Mouse (Mus musculus) embryonic facial prominence, embryonic 10.5 days (tissue): Measurements from ENCODE around the gene Arid2. TPM values are rescaled to one million over a fixed set of nuclear protein-coding genes. Genes with fewer than 3 reads are reported as not detected.

ENCODE experiments used
- DNase-seq: peaks from one replicate; pipeline ENCODE4 v3.0.0-alpha.2; 2017; ENCODE audit warnings: low spot score
- H3K27ac ChIP-seq: fragments of 300-500 bp; sonication (generic); replicated peaks from 2 replicates; pipeline ENCODE4 v1.5.1; 2016; ENCODE audit warnings: mild to moderate bottlenecking
- H3K27me3 ChIP-seq: fragments of 300-500 bp; sonication (generic); replicated peaks from 2 replicates; pipeline ENCODE4 v1.6.1; 2016; ENCODE audit warnings: low read depth, mild to moderate bottlenecking; ENCODE audit not compliant: poor library complexity, severe bottlenecking
- H3K36me3 ChIP-seq: fragments of 300-500 bp; sonication (generic); replicated peaks from 2 replicates; pipeline ENCODE4 v1.6.1; 2016; ENCODE audit warnings: mild to moderate bottlenecking, moderate library complexity
- H3K4me1 ChIP-seq: fragments of 300-500 bp; sonication (generic); 2 replicates; pipeline ENCODE4 v1.6.1; 2016
- H3K4me3 ChIP-seq: fragments of 300-500 bp; sonication (generic); 2 replicates; pipeline ENCODE4 v1.5.1; 2016; ENCODE audit warnings: mild to moderate bottlenecking, moderate library complexity
- H3K9me3 ChIP-seq: fragments of 300-500 bp; sonication (generic); 2 replicates; pipeline ENCODE4 v1.6.1; 2016; ENCODE audit warnings: mild to moderate bottlenecking
- WGBS: fragments of 180-500 bp; shearing (Covaris S2); methylation state at CpG from one replicate; pipeline ENCODE4 v1.1.7; 2016; 5-methylcytosine and 5-hydroxymethylcytosine counted together
- polyA plus RNA-seq: library from polyadenylated mRNA; unstranded; fragments of >200 nt; fragmentation: Nextera tagmentation; extraction: Ambion mirVana; gene quantifications from 2 replicates; pipeline ENCODE4 v1.2.1, GENCODE M21; 2016

Arid2 gene
- polyA plus RNA-seq, 1 experiment from 2014 or later: 31.2 TPM

- Histone ChIP-seq H3K4me1 (no peaks in the 10 kb centered on the region), H3K27me3 (no peaks in the 10 kb centered on the region), H3K4me3 (no peak overlapping the region), H3K9me3 (no peaks in the 10 kb centered on the region), H3K27ac (no peak overlapping the region), H3K36me3 (peaks cover 100% of the 10 kb centered on the region)
- DNase-seq: no peak
- WGBS: 91% methylated on average over 11 of the region's 11 CpGs
These were observed 79.1 kb downstream of the Arid2 start for GRCm38 (mm10) chr15:96366176-96366963.

- Histone ChIP-seq H3K36me3 (peaks cover 100% of the 10 kb centered on the region), H3K9me3 (no peaks in the 10 kb centered on the region), H3K4me3 (no peak overlapping the region), H3K4me1 (no peaks in the 10 kb centered on the region), H3K27ac (no peak overlapping the region), H3K27me3 (no peaks in the 10 kb centered on the region)
- DNase-seq: no peak
- WGBS: 96% methylated on average over 18 of the region's 18 CpGs
These were observed 84.0 kb downstream of the Arid2 start for GRCm38 (mm10) chr15:96371311-96371710.

GRCm38 (mm10) chr15:96372628-96373027 lies 85.3 kb downstream of the Arid2 start:
- no peak overlapping the region for H3K27ac ChIP-seq
- H3K9me3 ChIP-seq: no peaks in the 10 kb centered on the region
- no peak overlapping the region for H3K4me3 ChIP-seq
- no peaks in the 10 kb centered on the region for H3K27me3 ChIP-seq
- H3K36me3 ChIP-seq: peaks cover 100% of the 10 kb centered on the region
- WGBS: 92% methylated on average over 6 of the region's 6 CpGs
- no peak for DNase-seq
- H3K4me1 ChIP-seq: no peaks in the 10 kb centered on the region

GRCm38 (mm10) chr15:96373161-96373560 lies 85.8 kb downstream of the Arid2 start:
- DNase-seq: no peak
- Histone ChIP-seq H3K27ac (no peak overlapping the region), H3K9me3 (no peaks in the 10 kb centered on the region), H3K36me3 (peaks cover 100% of the 10 kb centered on the region), H3K4me3 (no peak overlapping the region), H3K27me3 (no peaks in the 10 kb centered on the region), H3K4me1 (no peaks in the 10 kb centered on the region)
- WGBS: 84% methylated on average over 5 of the region's 5 CpGs

- peaks cover 99% of the 10 kb centered on the region for H3K36me3 ChIP-seq
- 94% methylated on average over 2 of the region's 2 CpGs for WGBS
- DNase-seq: no peak
These were observed 88.9 kb downstream of the Arid2 start for GRCm38 (mm10) chr15:96376214-96376613.

GRCm38 (mm10) chr15:96377263-96377662 lies 89.9 kb downstream of the Arid2 start:
- Histone ChIP-seq H3K9me3 (no peaks in the 10 kb centered on the region), H3K4me3 (no peak overlapping the region), H3K4me1 (no peaks in the 10 kb centered on the region), H3K36me3 (peaks cover 99% of the 10 kb centered on the region), H3K27ac (no peak overlapping the region), H3K27me3 (no peaks in the 10 kb centered on the region)
- DNase-seq: no peak
- 93% methylated on average over 5 of the region's 5 CpGs for WGBS

More at GRCm38 (mm10) chr15:96376214-96376613, 88.9 kb downstream of the Arid2 start:
- Histone ChIP-seq H3K27ac (no peak overlapping the region), H3K4me3 (no peak overlapping the region), H3K27me3 (no peaks in the 10 kb centered on the region), H3K9me3 (no peaks in the 10 kb centered on the region), H3K4me1 (no peaks in the 10 kb centered on the region)

- Histone ChIP-seq H3K27ac (no peak overlapping the region), H3K27me3 (no peaks in the 10 kb centered on the region), H3K9me3 (no peaks in the 10 kb centered on the region), H3K4me3 (no peak overlapping the region), H3K36me3 (peaks cover 99% of the 10 kb centered on the region), H3K4me1 (no peaks in the 10 kb centered on the region)
- 95% methylated on average over 7 of the region's 7 CpGs for WGBS
- no peak for DNase-seq
These were observed 90.4 kb downstream of the Arid2 start for GRCm38 (mm10) chr15:96377701-96378100.

- Histone ChIP-seq H3K27ac (no peak overlapping the region), H3K9me3 (no peaks in the 10 kb centered on the region), H3K4me3 (no peak overlapping the region), H3K27me3 (no peaks in the 10 kb centered on the region), H3K4me1 (no peaks in the 10 kb centered on the region), H3K36me3 (peaks cover 94% of the 10 kb centered on the region)
- WGBS: 90% methylated on average over 11 of the region's 11 CpGs
- no peak for DNase-seq
These were observed 94.9 kb downstream of the Arid2 start for GRCm38 (mm10) chr15:96382223-96382622.

- peaks cover 86% of the 10 kb centered on the region for H3K36me3 ChIP-seq
- H3K4me3 ChIP-seq: no peak overlapping the region
- 84% methylated on average over 1 of the region's 1 CpGs for WGBS
- H3K27ac ChIP-seq: no peak overlapping the region
- no peaks in the 10 kb centered on the region for H3K27me3 ChIP-seq
- no peak for DNase-seq
- H3K4me1 ChIP-seq: no peaks in the 10 kb centered on the region
- H3K9me3 ChIP-seq: no peaks in the 10 kb centered on the region
These were observed 101.2 kb downstream of the Arid2 start for GRCm38 (mm10) chr15:96388565-96388964.

- 96% methylated on average over 3 of the region's 3 CpGs for WGBS
- Histone ChIP-seq H3K27ac (no peak overlapping the region), H3K27me3 (no peaks in the 10 kb centered on the region), H3K4me3 (no peak overlapping the region), H3K36me3 (peaks cover 91% of the 10 kb centered on the region), H3K4me1 (no peaks in the 10 kb centered on the region), H3K9me3 (no peaks in the 10 kb centered on the region)
- no peak for DNase-seq
These were observed 105.6 kb downstream of the Arid2 start for GRCm38 (mm10) chr15:96392878-96393277.

GRCm38 (mm10) chr15:96395071-96395470 lies 107.8 kb downstream of the Arid2 start:
- Histone ChIP-seq H3K27ac (no peak overlapping the region), H3K27me3 (no peaks in the 10 kb centered on the region), H3K36me3 (peaks cover 94% of the 10 kb centered on the region), H3K4me1 (no peaks in the 10 kb centered on the region), H3K4me3 (no peak overlapping the region), H3K9me3 (no peaks in the 10 kb centered on the region)
- WGBS: 97% methylated on average over 6 of the region's 6 CpGs
- DNase-seq: no peak

- no peaks in the 10 kb centered on the region for H3K27me3 ChIP-seq
- 84% methylated on average over 8 of the region's 8 CpGs for WGBS
- H3K4me3 ChIP-seq: no peak overlapping the region
- H3K36me3 ChIP-seq: peaks cover 82% of the 10 kb centered on the region
- no peak for DNase-seq
- H3K4me1 ChIP-seq: no peaks in the 10 kb centered on the region
- no peak overlapping the region for H3K27ac ChIP-seq
- no peaks in the 10 kb centered on the region for H3K9me3 ChIP-seq
These were observed 109.5 kb downstream of the Arid2 start for GRCm38 (mm10) chr15:96396641-96397344.

GRCm38 (mm10) chr15:96398333-96398732 lies 111.0 kb downstream of the Arid2 start:
- no peak overlapping the region for H3K27ac ChIP-seq
- no peak for DNase-seq
- H3K36me3 ChIP-seq: peaks cover 84% of the 10 kb centered on the region
- no peaks in the 10 kb centered on the region for H3K27me3 ChIP-seq
- WGBS: 94% methylated on average over 10 of the region's 10 CpGs
- H3K4me3 ChIP-seq: no peak overlapping the region
- no peaks in the 10 kb centered on the region for H3K4me1 ChIP-seq
- H3K9me3 ChIP-seq: no peaks in the 10 kb centered on the region
